Mouse (Mus musculus) heart, postnatal 25 days (tissue): ENCODE data around the gene Cfap97d1. TPM values are rescaled to one million over a fixed set of nuclear protein-coding genes. Genes with fewer than 3 reads are reported as not detected.
A peak's percentile ranks its signal among the peaks of the same experiment; 100 is the strongest.
"Not testable (repeated sequence)": the region's sequence is repeated elsewhere in the genome, so short reads cannot be mapped to it uniquely, and the experiment has no call there.

Experiments
- DNase-seq: peaks from one replicate; pipeline ENCODE4 v3.0.0; 2022; ENCODE audit warnings: low spot score
- intact Hi-C: fragments of 180-260 bp; cut with DNase I; formaldehyde crosslinking; loops from one replicate; pipeline ENCODE4 v1.15.1; 2025
- total RNA-seq, 2 experiments: library from RNA; stranded (reverse); gene quantifications; 2 replicates each; pipeline ENCODE4 v1.2.3; 2021

The Cfap97d1 gene
- total RNA-seq, 2 experiments from 2014 or later, result not detected

GRCm38 (mm10) chr11:101972097-101972496, 12.0 kb upstream of the Cfap97d1 start:
- DNase-seq, result no peak
- intact Hi-C loops, result no loop called here

DNA sequence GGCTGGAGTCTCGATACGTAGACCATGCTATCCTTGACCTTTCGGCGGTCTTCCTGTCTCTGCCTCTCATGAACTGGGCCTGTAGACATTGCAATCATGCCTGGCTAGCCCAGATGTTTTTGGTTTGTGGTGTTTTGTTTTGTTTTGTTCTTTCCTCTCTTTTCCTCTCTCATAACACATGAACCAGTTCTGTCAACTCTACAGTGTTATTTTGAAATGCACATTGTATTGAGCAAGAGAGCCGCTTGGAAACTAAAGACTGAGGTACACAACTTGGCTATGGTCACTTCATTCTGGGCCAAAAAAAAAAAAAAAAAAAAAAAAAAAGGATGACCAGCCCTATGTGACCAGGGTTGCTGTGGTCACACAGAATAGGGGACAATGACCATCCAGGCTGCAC, 11.4 kb upstream of the Cfap97d1 start:
- intact Hi-C loops, result no loop called here
- no peak for DNase-seq

GRCm38 (mm10) chr11:101973496-101973895, 10.6 kb upstream of the Cfap97d1 start:
- no peak for DNase-seq
- intact Hi-C loops, result no loop called here

DNA sequence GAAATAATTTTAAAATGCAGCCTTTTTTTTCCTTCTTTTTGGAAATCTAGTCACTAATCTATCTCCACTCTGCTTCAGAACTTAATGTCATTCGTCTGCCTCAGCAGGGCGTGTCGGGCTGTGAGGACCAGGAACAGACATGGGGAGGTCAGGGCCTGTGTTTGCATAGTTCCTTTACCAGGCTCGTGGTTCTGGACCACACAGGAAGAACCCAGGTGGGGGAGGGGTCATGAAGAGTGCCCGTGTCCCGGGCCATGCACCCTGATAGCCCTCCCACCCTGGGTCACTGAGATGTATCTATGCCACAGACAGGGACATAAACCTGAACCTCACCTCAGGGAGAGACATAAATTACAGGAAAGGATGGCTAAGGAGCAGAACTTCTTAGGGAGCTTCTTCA, 9.9 kb upstream of the Cfap97d1 start:
- intact Hi-C loops, result no loop called here
- DNase-seq, result no peak

- no peak for DNase-seq
- intact Hi-C loops, result no loop called here
Observed at GRCm38 (mm10) chr11:101974923-101975322, 9.2 kb upstream of the Cfap97d1 start.

GRCm38 (mm10) chr11:101976949-101977348, 7.1 kb upstream of the Cfap97d1 start:
- intact Hi-C loops, result no loop called here
- DNase-seq, result no peak

- DNase-seq, result no peak
- intact Hi-C loops, result no loop called here
Observed at GRCm38 (mm10) chr11:101979140-101979539, 4.9 kb upstream of the Cfap97d1 start.

- intact Hi-C loops, result no loop called here
- DNase-seq, result no peak
Observed at GRCm38 (mm10) chr11:101980603-101981157, 3.4 kb upstream of the Cfap97d1 start.

GRCm38 (mm10) chr11:101981850-101982249, 2.2 kb upstream of the Cfap97d1 start:
- intact Hi-C loops, result no loop called here
- peak; percentile 36 for DNase-seq

GRCm38 (mm10) chr11:101982981-101983411, 1.1 kb upstream of the Cfap97d1 start:
- DNase-seq, result peak; percentile 33
- intact Hi-C loops, result no loop called here

GRCm38 (mm10) chr11:101983431-101983921, 603 bp upstream of the Cfap97d1 start:
- intact Hi-C loops, result no loop called here
- no peak for DNase-seq

- intact Hi-C loops, result loop anchor here (5.0 kb wide), 1 partner anchor 152 kb away; no protein-coding TSS in a partner anchor
- not testable (repeated sequence) for DNase-seq
Observed at GRCm38 (mm10) chr11:101985450-101985849, 1.4 kb downstream of the Cfap97d1 start.

- DNase-seq, result peak; percentile 69
- intact Hi-C loops, result loop anchor here (1.0 to 5.0 kb wide), 2 partner anchors 54 to 151 kb away; no protein-coding TSS in a partner anchor
Observed at GRCm38 (mm10) chr11:101985990-101986389, 1.9 kb downstream of the Cfap97d1 start.

DNA sequence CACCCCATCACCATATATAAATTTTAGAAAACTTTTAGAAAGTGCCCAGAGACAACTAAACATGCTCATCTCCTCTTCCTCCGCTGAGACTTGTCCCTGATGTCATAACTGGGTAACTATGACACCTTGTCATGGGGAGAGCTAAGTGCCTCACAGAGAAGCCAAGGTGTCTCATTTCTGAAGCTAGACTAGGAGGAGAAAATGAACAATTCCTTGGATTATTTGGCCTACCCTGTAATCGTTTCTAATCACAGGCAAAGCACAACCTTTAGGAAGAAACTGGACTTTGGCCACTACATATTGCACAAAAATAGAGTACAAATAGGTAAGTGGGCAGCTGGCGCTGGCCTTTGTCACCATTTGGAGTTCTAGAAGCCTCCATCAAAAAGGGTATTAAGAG, 2.8 kb downstream of the Cfap97d1 start, which contains the start of gene Dusp3:
Dusp3 (minus strand) TSS at position 101 of the 400 bp plus-strand sequence.
- intact Hi-C loops, result loop anchor here (1.0 to 5.0 kb wide), 2 partner anchors 53 to 150 kb away; no protein-coding TSS in a partner anchor
- DNase-seq, result no peak

GRCm38 (mm10) chr11:101990244-101990643, 6.2 kb downstream of the Cfap97d1 start:
- intact Hi-C loops, result no loop called here

GRCm38 (mm10) chr11:101991813-101992212, 7.7 kb downstream of the Cfap97d1 start:
- intact Hi-C loops, result no loop called here
- no peak for DNase-seq

More at GRCm38 (mm10) chr11:101990244-101990643, 6.2 kb downstream of the Cfap97d1 start:
- no peak for DNase-seq

GRCm38 (mm10) chr11:101992411-101992810, 8.3 kb downstream of the Cfap97d1 start:
- intact Hi-C loops, result no loop called here
- no peak for DNase-seq

GRCm38 (mm10) chr11:101994100-101994499, 10.0 kb downstream of the Cfap97d1 start:
- intact Hi-C loops, result no loop called here

GRCm38 (mm10) chr11:101995938-101996337, 11.9 kb downstream of the Cfap97d1 start:
- intact Hi-C loops, result no loop called here
- DNase-seq, result no peak

More at GRCm38 (mm10) chr11:101994100-101994499, 10.0 kb downstream of the Cfap97d1 start:
- no peak for DNase-seq

DNA sequence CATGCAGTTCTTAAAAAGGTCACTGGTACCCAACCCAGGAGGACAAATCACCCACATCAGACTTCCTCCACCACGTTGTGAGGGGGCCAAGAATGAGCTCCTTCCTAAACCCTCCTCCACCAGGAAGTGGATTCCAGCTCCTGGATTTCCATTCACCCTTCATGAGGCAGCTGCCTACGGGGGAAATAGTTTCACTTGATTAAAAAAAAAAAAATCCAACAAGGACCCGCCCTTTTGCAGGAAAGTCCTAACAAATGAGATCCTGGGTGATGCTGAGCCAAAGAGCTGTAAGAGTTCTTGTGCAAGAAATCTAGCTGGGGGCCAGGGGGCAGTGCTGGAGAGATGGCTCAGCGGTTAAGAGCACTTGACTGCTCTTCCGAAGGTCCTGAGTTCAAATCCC, 14.2 kb downstream of the Cfap97d1 start:
- intact Hi-C loops, result no loop called here
- DNase-seq, result no peak

- DNase-seq, result no peak
- intact Hi-C loops, result no loop called here
Observed at GRCm38 (mm10) chr11:101999466-101999865, 15.4 kb downstream of the Cfap97d1 start.

- no peak for DNase-seq
- intact Hi-C loops, result no loop called here
Observed at GRCm38 (mm10) chr11:102004251-102004650, 20.2 kb downstream of the Cfap97d1 start.
